In the genomic region with DNA sequence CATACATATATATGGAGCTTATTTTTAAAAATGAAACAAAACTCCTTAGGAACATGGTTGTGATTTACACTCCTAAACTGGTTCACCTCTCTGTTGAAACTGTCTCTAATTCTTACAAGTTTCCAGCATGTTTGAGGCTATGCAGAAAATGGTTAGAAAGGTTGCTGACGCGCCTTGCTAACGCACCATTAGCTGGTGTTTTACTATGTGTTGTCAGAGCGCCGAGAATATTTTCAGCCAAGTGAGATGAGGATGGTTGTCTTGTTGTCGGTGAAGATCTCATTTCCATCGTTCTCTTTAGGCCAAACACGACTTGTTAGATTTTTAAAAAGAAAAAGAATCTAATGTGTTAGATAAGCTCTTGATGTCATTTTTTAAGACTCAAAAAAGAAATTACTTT, we compare ENCODE assay signal across 22 mouse cellular contexts.
A peak's percentile ranks its signal among the peaks of the same experiment; 100 is the strongest.
DNase-seq lines count a peak whose midpoint lies in the region; ATAC-seq lines count a peak whose summit lies in the region.
"Had no signal": no experiment of that assay in that cellular context is flagged by ENCODE, and none has a peak within 500 bp of the region (broad histone marks: within the 10 kb centered on the region; RNA-seq: fewer than 3 reads in every experiment).

No protein-coding gene starts in this region.

- no peak overlapping the region for H3K27ac ChIP-seq in forebrain, embryonic 11.5 days (ENCODE audit: low read depth, low read length)
- H3K27ac ChIP-seq in forebrain, embryonic 15.5 days (replicated peaks), result no peak overlapping the region
- H3K27ac ChIP-seq in heart, embryonic 10.5 days, result no peak overlapping the region
- no peak overlapping the region for H3K27ac ChIP-seq in intestine, embryonic 16.5 days (ENCODE audit: low read length)

- H3K36me3 ChIP-seq in forebrain, embryonic 11.5 days (ENCODE audit: control insufficient read depth, insufficient read depth, low read length), result no peaks in the 10 kb centered on the region; the same call in 1 of the 2 replicates
- H3K36me3 ChIP-seq in forebrain, embryonic 15.5 days, result no peaks in the 10 kb centered on the region
- peaks cover 15% of the 10 kb centered on the region for H3K36me3 ChIP-seq in heart, embryonic 10.5 days
- H3K36me3 ChIP-seq in intestine, embryonic 16.5 days (ENCODE audit: control insufficient read depth, insufficient read depth, low read length), result 0 out of 2 replicates have a peak, but pooled peaks cover 2% of the 10 kb centered on the region

- 61% methylated on average over 8 of the region's 8 CpGs for whole genome bisulfite sequencing in forebrain, embryonic 11.5 days
- WGBS in forebrain, embryonic 15.5 days, result 49% methylated on average over 8 of the region's 8 CpGs
- WGBS in heart, embryonic 10.5 days, result 85% methylated on average over 8 of the region's 8 CpGs
- 84% methylated on average over 8 of the region's 8 CpGs for WGBS in intestine, embryonic 16.5 days

- DNase-seq in forebrain, embryonic 11.5 days (ENCODE audit: low spot score), result peak; percentile 45
- DNase-seq in heart, adult 11 months, result peak; percentile 61
- no peak for DNase-seq in heart, embryonic 10.5 days (ENCODE audit: low spot score)
- peak; percentile 52 for DNase-seq in MN1 (ENCODE audit: low spot score)
- DNase-seq: adrenal gland, adult 2 months; adrenal gland, adult 8-10 months; adrenal gland, postnatal 10 days; adrenal gland, postnatal 14 days; adrenal gland, postnatal 25 days; adrenal gland, postnatal 36 days; B cell, adult 2 months; cerebellum, adult 11 months; cerebellum, adult 11-12 months; cerebellum, adult 18-20 months; cerebellum, adult 2 months had no signal

- H3K9me3 ChIP-seq in forebrain, embryonic 11.5 days (ENCODE audit: control insufficient read depth, low read length), result no peaks in the 10 kb centered on the region
- H3K9me3 ChIP-seq in forebrain, embryonic 15.5 days, result no peaks in the 10 kb centered on the region
- H3K9me3 ChIP-seq in heart, embryonic 10.5 days, result no peaks in the 10 kb centered on the region
- H3K9me3 ChIP-seq in intestine, embryonic 16.5 days (ENCODE audit: control insufficient read depth, low read length), result no peaks in the 10 kb centered on the region
- H3K9me3 ChIP-seq: G1E had no signal

- no peak for ATAC-seq in forebrain, embryonic 11.5 days (replicated peaks; ENCODE audit: low FRiP score)
- no peak for ATAC-seq in forebrain, embryonic 15.5 days (replicated peaks)
- ATAC-seq in intestine, embryonic 16.5 days, result no peak
- ATAC-seq: activated CD4-positive, CD25-positive, alpha-beta regulatory T cell, adult 4 months; CD4-positive, CD25-positive, alpha-beta regulatory T cell, adult 4 months; Patski had no signal

- peaks cover 10% of the 10 kb centered on the region for H3K27me3 ChIP-seq in forebrain, embryonic 11.5 days (ENCODE audit: control insufficient read depth, insufficient read depth, low read length)
- H3K27me3 ChIP-seq in forebrain, embryonic 15.5 days, result peaks cover 4% of the 10 kb centered on the region; the same call in 1 of the 2 replicates
- H3K27me3 ChIP-seq in heart, embryonic 10.5 days (ENCODE audit: insufficient read depth, poor library complexity, severe bottlenecking), result no peaks in the 10 kb centered on the region
- H3K27me3 ChIP-seq in intestine, embryonic 16.5 days (replicated peaks; ENCODE audit: control insufficient read depth, insufficient read depth, low read length), result no peaks in the 10 kb centered on the region
- H3K27me3 ChIP-seq: CH12.LX, Patski had no signal

- no peak overlapping the region for H3K9ac ChIP-seq in forebrain, embryonic 11.5 days (ENCODE audit: low read length)
- no peak overlapping the region for H3K9ac ChIP-seq in forebrain, embryonic 15.5 days (replicated peaks)
- H3K9ac ChIP-seq in intestine, embryonic 16.5 days (ENCODE audit: low read depth, low read length), result no peak overlapping the region

- H3K4me3 ChIP-seq in forebrain, embryonic 11.5 days (ENCODE audit: low read depth, low read length), result no peak overlapping the region
- no peak overlapping the region for H3K4me3 ChIP-seq in forebrain, embryonic 15.5 days
- no peak overlapping the region for H3K4me3 ChIP-seq in heart, embryonic 10.5 days
- no peak overlapping the region for H3K4me3 ChIP-seq in intestine, embryonic 16.5 days (ENCODE audit: low read length)

- H3K4me2 ChIP-seq in forebrain, embryonic 11.5 days (ENCODE audit: low read depth, low read length, severe bottlenecking), result no peak overlapping the region
- no peak overlapping the region for H3K4me2 ChIP-seq in forebrain, embryonic 15.5 days (replicated peaks)
- H3K4me2 ChIP-seq in intestine, embryonic 16.5 days (ENCODE audit: low read depth, low read length), result no peak overlapping the region

- H3K4me1 ChIP-seq in forebrain, embryonic 11.5 days (replicated peaks; ENCODE audit: control insufficient read depth, insufficient read depth, low read length), result peaks cover 15% of the 10 kb centered on the region
- H3K4me1 ChIP-seq in forebrain, embryonic 15.5 days, result peaks cover 36% of the 10 kb centered on the region
- peaks cover 10% of the 10 kb centered on the region for H3K4me1 ChIP-seq in heart, embryonic 10.5 days
- H3K4me1 ChIP-seq in intestine, embryonic 16.5 days (ENCODE audit: control insufficient read depth, insufficient read depth, low read length), result 0 out of 2 replicates have a peak, but pooled peaks cover 2% of the 10 kb centered on the region
